Mouse (Mus musculus): Measurements from ENCODE around the gene Slc4a7. TPM values are rescaled to one million over a fixed set of nuclear protein-coding genes. Genes with fewer than 3 reads are reported as not detected.
"Not testable (repeated sequence)": the region's sequence is repeated elsewhere in the genome, so short reads cannot be mapped to it uniquely, and the experiment has no call there.

Gene Slc4a7
- total and polyA plus RNA-seq, 3 experiments = 16.9 to 26.5 (median 24.0) TPM

DNA sequence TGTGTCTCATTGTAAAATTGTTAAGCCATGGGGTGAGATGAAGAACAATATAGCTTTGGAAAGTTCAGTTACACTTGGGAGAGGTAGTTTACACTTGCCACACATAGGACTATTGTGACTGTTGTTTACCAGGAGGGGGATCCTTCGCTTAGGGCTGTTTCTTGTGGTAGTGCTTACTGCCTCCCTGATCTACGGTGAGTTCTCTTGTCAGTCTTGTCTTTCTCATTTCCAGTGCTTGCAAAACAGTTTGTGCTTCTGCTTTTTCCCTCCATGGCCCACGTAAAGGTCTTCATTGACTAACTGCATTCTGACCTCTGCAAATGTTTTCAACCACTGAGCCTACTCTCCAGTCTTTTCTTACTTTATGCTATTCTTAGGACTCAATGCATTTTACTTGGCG, 98.3 kb downstream of the Slc4a7 start:
- no peak for DNase-seq

DNA sequence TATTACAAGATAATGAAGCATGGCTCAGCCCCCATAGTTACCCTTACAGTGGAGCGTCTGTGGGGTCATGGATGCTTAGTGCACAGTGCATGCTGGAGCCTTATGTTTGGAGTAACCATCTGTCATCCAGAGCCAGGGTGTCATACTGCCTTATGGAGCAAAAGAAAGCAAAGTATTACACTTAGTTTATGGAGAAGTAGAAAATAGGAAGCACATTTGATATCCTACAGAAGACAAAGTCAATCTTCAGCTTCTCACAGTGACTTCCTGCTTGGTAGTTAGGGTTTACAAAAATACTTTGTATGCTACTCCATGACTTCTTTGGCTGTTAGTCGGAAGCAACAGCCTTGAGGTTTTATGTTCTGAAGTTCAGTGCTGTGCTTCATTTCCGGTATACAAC, 98.7 kb downstream of the Slc4a7 start:
- DNase-seq = no peak

DNA sequence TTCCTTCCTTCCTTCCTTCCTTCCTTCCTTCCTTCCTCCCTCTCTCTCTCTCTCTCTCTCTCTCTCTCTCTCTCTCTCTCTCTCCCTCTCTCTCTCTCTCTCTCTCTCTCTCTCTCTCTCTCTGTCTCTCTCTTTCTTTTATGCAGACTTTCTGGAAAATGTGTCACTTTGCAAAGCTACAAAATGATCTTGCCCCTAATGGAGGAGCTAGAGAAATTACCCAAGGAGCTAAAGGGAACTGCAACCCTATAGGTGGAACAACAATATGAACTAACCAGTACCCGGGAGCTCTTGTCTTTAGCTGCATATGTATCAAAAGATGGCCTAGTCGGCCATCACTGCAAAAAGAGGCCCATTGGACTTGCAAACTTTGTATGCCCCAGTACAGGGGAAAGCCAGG, 101.0 kb downstream of the Slc4a7 start, which contains the start of gene Nek10:
Nek10 (plus strand) TSS at position 301 of the 400 bp plus-strand sequence.
- not testable (repeated sequence) for DNase-seq

DNA sequence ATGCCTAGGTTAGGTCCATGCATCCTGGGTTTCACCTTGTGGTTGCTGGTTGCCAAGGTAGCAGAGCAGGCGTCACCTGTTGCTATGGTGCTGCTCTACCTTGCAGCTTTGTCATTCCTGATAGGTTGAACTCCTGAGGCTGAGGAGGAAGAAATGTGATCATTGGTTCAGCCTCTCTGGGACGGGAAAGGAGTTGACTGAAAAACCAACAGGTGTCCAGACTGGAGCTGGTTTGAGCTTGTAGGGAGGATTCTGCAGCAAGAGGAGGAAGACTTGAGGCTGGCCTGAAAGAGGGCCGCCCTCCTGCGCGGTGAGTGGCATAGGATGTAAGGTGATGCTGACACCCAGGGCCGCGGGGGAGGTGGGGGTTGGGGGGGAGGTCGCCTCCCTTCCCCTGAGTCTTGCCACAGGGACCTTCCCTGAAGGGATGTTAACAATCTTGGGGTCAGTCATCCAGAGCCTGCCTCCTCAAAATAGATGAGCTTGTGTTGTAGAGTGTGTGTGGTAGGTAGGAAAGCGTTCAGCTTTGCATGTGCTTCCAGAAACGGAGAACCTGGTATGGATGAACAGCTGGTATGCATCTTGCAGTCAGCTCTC, 101.9 kb downstream of the Slc4a7 start:
- no peak for DNase-seq

DNA sequence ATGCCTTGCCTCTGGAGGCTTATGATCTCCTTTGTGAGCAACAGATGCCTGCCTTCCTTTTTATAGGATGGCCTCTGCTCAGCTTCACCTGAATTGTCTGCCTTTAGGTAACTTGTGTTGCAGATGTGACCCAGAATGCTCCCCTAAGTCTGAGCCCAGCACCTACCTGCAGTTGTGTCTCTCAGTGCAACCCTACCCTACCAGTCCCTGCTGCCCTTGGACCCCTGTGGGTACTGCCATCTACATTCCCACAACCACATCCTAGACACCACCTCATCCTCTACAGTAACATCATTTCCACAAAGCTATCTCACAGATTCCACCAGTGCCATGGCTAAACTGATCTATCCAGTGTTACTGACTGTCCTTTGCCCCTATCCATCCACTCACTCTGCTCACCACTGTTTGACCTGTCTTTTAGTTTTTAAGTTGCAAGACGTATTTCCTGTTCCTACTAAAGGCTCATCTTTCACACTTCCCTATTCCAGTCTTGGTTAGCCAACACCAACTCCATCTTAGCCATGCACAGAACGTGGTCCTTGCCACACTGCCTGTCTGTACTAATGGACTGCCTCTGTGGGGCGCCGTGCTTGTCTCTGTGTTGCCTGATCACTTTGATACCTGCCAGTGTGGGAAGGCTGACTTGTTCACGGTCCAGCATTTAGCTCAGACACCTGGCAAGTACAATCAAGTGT, 102.6 kb downstream of the Slc4a7 start:
- DNase-seq = no peak

DNA sequence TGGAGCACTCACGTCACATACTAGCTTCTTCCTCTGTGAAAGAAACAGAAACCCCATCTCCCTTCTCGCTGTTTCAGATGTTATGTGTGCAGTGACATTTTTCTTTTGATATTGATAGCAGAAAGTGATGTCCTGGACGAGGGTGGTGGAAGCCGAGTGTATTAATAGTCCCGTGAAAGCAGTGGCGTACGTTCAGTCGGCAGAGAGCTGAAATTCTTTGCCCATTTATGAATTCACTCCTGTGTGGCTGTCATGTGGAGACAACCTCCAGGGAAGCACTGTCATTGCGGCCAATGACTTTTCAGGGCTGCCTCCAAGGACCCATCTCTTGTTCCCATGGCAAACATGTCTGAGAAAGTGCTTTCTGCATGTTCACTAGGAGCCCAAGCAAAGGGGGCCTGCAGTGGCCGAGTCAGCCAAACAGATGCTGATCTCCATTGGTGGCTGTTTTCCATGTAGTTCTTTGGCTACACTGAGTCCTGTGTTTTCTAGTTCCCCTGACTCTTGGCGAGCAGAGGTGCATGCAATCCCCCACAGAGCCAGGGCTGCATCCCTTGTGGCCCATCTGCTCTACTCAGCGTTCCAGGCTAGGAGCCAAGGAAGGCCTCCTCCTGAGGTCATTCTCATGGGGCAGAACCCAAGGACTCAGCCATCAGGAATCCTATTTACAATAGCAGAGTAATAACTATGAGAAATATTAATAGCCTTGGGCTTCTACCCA, 130.6 kb downstream of the Slc4a7 start:
- peak; percentile 91 for DNase-seq

DNA sequence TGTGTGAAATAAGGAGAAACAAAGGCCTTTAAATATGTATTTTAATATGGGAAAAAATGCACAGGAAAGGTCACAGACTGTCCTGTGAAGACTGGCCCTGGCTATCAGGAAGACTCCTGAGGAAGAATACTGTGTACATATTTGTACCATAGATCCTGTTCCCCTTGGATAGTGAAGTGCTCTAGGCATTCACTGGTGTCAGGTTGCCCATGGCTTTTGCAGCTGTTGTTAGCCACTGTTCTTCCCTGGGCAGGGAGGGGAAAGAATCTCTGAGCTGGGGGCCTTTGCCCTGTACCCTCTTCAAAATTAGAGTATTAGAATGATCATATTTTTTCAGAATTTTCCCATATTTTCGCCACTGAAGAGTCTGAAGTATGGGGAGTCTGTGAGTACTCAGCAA, 131.4 kb downstream of the Slc4a7 start:
- no peak for DNase-seq

DNA sequence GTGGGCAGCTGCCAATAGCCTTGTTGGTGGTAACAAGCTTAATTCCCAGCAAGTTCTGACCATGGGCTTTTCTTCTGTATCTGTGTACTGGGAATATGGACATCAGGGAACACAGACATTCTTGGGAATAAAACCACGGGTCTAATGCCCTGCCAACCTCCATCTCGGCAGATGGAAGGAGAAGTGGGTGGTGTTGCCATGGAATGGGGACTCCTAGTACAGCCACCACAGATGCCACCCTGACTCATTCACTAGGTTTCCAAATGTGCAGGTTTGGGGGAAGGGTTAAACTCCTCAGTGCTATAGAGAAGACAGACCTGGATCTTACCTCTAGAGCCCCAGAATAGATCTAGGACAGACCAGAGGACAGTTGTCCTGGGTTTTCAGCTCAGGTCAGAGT, 132.2 kb downstream of the Slc4a7 start:
- no peak for DNase-seq

DNA sequence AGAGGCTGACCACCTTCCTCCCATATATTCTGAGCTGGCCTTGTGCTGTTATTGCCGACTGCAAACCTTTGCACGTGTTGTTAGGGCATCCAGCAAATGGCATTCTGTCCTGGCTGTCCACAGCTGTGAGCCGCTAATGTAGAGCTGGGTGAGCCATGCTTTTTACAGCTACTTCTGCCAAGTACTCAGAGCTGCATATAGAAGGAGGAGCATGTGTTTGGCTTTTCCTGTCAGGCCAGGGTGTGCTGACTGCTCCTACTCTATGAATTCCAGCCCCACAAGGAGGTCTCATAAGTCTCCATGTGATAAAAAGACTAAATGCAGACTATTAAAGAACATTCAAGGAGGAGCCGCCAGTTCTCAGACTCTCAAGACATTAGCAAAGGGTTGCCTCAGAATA, 135.5 kb downstream of the Slc4a7 start:
- DNase-seq = no peak

DNA sequence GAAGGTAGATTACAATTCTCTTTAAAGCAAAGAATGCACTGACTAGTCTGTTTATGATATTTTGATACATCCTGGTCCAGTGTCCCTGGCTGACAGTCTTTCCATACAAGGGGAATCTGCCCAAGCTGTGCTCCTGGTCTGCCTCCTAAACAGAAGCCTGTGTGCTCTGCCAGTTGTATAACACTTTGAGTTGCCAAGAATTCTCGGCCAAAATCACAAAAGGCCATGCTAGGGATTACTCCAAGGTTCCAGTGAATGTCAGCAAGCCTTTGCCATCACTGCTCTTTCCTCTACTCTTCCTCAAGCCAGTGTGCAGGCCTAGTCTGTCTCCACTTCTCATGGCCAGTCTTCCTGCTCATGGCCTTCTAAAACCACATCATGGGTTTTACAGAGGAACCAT, 136.0 kb downstream of the Slc4a7 start:
- DNase-seq = peak; percentile 44

DNA sequence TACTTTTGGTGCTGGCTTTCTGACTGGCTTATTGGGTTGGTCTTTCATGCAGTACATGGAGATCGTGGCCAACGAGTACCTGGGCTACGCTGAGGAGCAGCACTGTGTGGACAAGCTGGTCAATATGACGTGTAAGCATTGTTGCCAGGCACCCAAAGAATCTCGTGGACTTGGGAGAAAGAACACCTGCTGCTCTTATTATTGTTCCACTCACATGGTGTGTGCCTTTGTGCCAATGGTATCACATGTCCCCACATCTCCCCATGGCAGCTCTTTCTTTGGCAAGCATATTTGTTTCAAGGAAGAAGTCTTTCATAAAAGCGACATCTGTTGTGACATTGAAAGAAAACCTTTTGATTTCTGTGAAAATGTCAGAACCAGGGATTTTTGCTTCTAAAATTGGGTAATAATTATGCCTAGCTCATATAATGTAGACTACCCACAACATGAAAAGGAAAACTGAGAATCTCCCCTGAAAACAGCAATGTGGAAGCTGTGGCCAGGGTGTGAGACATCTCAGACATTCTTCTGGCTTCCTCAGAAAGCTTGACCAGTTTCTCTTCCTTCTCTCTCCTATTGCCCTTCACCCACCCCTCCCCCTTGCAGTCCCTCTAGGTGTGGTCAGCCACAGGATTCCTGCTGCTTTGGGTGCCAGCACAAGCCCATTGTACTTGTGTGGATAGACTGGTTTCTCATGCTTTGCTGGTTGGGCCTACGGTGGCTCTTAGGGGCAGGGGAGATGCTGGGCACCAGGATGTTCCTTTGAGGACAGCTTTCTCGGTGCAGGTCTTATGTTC, 140.9 kb downstream of the Slc4a7 start:
- no peak for DNase-seq

Other genes with a start within 250 kb of the Slc4a7 start
- under 1 TPM; 0.06 to 0.14 TPM for gene Nek10, start 101.1 kb downstream of the Slc4a7 start, total RNA-seq (2021)
- gene Nek10, start 101.1 kb downstream of the Slc4a7 start, polyA plus RNA-seq (2012; rRNA removed) = not detected in 2 replicates

All from adrenal gland, adult 2 months (tissue).